Mouse (Mus musculus) gastrocnemius, postnatal 14 days (tissue): ENCODE measurements around the gene Tspan15. TPM values are rescaled to one million over a fixed set of nuclear protein-coding genes. Genes with fewer than 3 reads are reported as not detected.
A peak's percentile ranks its signal among the peaks of the same experiment; 100 is the strongest.

ENCODE experiments used
- DNase-seq: peaks from one replicate; pipeline ENCODE4 v3.0.0; 2021; ENCODE audit warnings: mixed read lengths
- intact Hi-C: fragments of 180-260 bp; cut with DNase I; formaldehyde crosslinking; loops from one replicate; pipeline ENCODE4 v1.15.1; 2025; ENCODE audit warnings: low total_unique reads
- long read RNA-seq, 2 experiments: library from polyadenylated mRNA; stranded (forward); transcript quantifications; one replicate each; pipeline ENCODE4 v2.0.0; 2021
- total RNA-seq, 2 experiments: library from RNA; stranded (reverse); gene quantifications; 2 replicates each; pipeline ENCODE4 v1.2.3; 2021

The Tspan15 gene
- 10 to 100 TPM; 11.4 TPM for total RNA-seq
- long read RNA-seq, experiment 1, transcript Tspan15-201 (8 exons, 3,638 nt) = major isoform, 24 of 25 reads
- long read RNA-seq, experiment 1, partial matches to known transcripts = 0 of 25 reads
- long read RNA-seq, experiment 1, other reads (novel, unspliced or antisense) = 1 of 25 reads
- long read RNA-seq, experiment 2, transcript Tspan15-201 (8 exons, 3,638 nt) = major isoform, 35 of 41 reads
- long read RNA-seq, experiment 2, partial matches to known transcripts = 0 of 41 reads
- long read RNA-seq, experiment 2, other reads (novel, unspliced or antisense) = 6 of 41 reads

- intact Hi-C loops = no loop called here
These were observed at the start of gene Tspan15 for GRCm38 (mm10) chr10:62230708-62231394. TSS of gene Tspan15 (minus strand) at chr10:62231251.

GRCm38 (mm10) chr10:62279671-62280070 is 48.6 kb upstream of the Tspan15 start:
- intact Hi-C loops = loop anchor here (5.0 kb wide), 1 partner anchor 58 kb away; no protein-coding TSS in a partner anchor
- no peak for DNase-seq

More at GRCm38 (mm10) chr10:62230708-62231394, at the start of gene Tspan15:
- peak; percentile 93 for DNase-seq

- DNase-seq = no peak
- intact Hi-C loops = loop anchor here (5.0 kb wide), 1 partner anchor 58 kb away; no protein-coding TSS in a partner anchor
These were observed 48.0 kb upstream of the Tspan15 start for GRCm38 (mm10) chr10:62279066-62279465.

GRCm38 (mm10) chr10:62277499-62278293 is 46.6 kb upstream of the Tspan15 start:
- no peak for DNase-seq
- intact Hi-C loops = loop anchor here (2.0 to 5.0 kb wide), 2 partner anchors 60 to 133 kb away; no protein-coding TSS in a partner anchor

- DNase-seq = peak; percentile 83
- intact Hi-C loops = loop anchor here (5.0 kb wide), 1 partner anchor 62 kb away; no protein-coding TSS in a partner anchor
These were observed 44.2 kb upstream of the Tspan15 start for GRCm38 (mm10) chr10:62275235-62275634.

GRCm38 (mm10) chr10:62269278-62269677 is 38.2 kb upstream of the Tspan15 start:
- no peak for DNase-seq
- intact Hi-C loops = no loop called here

- intact Hi-C loops = no loop called here
These were observed 33.2 kb upstream of the Tspan15 start for GRCm38 (mm10) chr10:62264299-62264698.

GRCm38 (mm10) chr10:62261115-62261886 is 30.2 kb upstream of the Tspan15 start:
- DNase-seq = peak; percentile 43
- intact Hi-C loops = no loop called here

More at GRCm38 (mm10) chr10:62264299-62264698, 33.2 kb upstream of the Tspan15 start:
- DNase-seq = no peak

GRCm38 (mm10) chr10:62258298-62258697 is 27.2 kb upstream of the Tspan15 start:
- intact Hi-C loops = no loop called here
- DNase-seq = no peak

GRCm38 (mm10) chr10:62252496-62253235 is 21.6 kb upstream of the Tspan15 start:
- intact Hi-C loops = no loop called here
- no peak for DNase-seq

GRCm38 (mm10) chr10:62252000-62252488 is 21.0 kb upstream of the Tspan15 start, which contains the start of gene Tacr2:
TSS of gene Tacr2 (plus strand) at chr10:62252438.
- intact Hi-C loops = no loop called here
- no peak for DNase-seq

- DNase-seq = no peak
- intact Hi-C loops = no loop called here
These were observed 16.8 kb upstream of the Tspan15 start for GRCm38 (mm10) chr10:62247815-62248214.

- DNase-seq = no peak
- intact Hi-C loops = no loop called here
These were observed 16.1 kb upstream of the Tspan15 start for GRCm38 (mm10) chr10:62247156-62247555.

- intact Hi-C loops = loop anchor here (5.0 kb wide), 1 partner anchor 137 kb away; no protein-coding TSS in a partner anchor
- DNase-seq = no peak
These were observed 13.0 kb upstream of the Tspan15 start for GRCm38 (mm10) chr10:62244067-62244466.

GRCm38 (mm10) chr10:62242896-62243295 is 11.8 kb upstream of the Tspan15 start:
- intact Hi-C loops = loop anchor here (1.0 to 5.0 kb wide), 2 partner anchors 56 to 136 kb away; no protein-coding TSS in a partner anchor
- peak; percentile 29 for DNase-seq

- no peak for DNase-seq
- intact Hi-C loops = loop anchor here (5.0 kb wide), 1 partner anchor 135 kb away; no protein-coding TSS in a partner anchor
These were observed 11.3 kb upstream of the Tspan15 start for GRCm38 (mm10) chr10:62242358-62242757.

- peak; percentile 63 for DNase-seq
- intact Hi-C loops = no loop called here
These were observed 8.2 kb upstream of the Tspan15 start for GRCm38 (mm10) chr10:62239270-62239669.

- DNase-seq = no peak
- intact Hi-C loops = no loop called here
These were observed 7.6 kb upstream of the Tspan15 start for GRCm38 (mm10) chr10:62238688-62239087.
